Mouse (Mus musculus) spleen, adult 2 months (tissue): ENCODE data around the gene Got1. TPM values are rescaled to one million over a fixed set of nuclear protein-coding genes. Genes with fewer than 3 reads are reported as not detected.

ENCODE experiments used
- DNase-seq, 2 experiments: peaks; one replicate each; pipeline versions ENCODE4 v3.0.0 to v3.0.0-alpha.2; 2012 to 2021; ENCODE audit warnings: low spot score in 2 of 2, low read depth in 1 of 2
- H3K27ac ChIP-seq: fragments of 200-500 bp; 2 replicates; pipeline ENCODE4 v1.5.1; 2012; ENCODE audit warnings: low read length, inconsistent platforms; ENCODE audit not compliant: insufficient read depth
- H3K27me3 ChIP-seq: fragments of 200-500 bp; 2 replicates; pipeline ENCODE4 v1.6.1; 2012; ENCODE audit warnings: mild to moderate bottlenecking, moderate library complexity, low read length, inconsistent platforms; ENCODE audit not compliant: control insufficient read depth, insufficient read depth
- H3K36me3 ChIP-seq: fragments of 200-500 bp; 2 replicates; pipeline ENCODE4 v1.6.1; 2012; ENCODE audit warnings: mild to moderate bottlenecking, low read length, inconsistent platforms; ENCODE audit not compliant: control insufficient read depth, insufficient read depth
- H3K4me1 ChIP-seq: fragments of 200-500 bp; 2 replicates; pipeline ENCODE4 v1.6.1; 2011; ENCODE audit warnings: inconsistent platforms; ENCODE audit not compliant: control insufficient read depth, insufficient read depth, insufficient read length
- H3K4me3 ChIP-seq: fragments of 200-500 bp; 2 replicates; pipeline ENCODE4 v1.5.1; 2011; ENCODE audit warnings: mild to moderate bottlenecking, inconsistent platforms; ENCODE audit not compliant: insufficient read depth, insufficient read length; ENCODE audit errors: extremely low read depth
- CTCF ChIP-seq: fragments of 200-500 bp; IDR thresholded peaks from 2 replicates; pipeline ENCODE4 v1.5.1; 2011; ENCODE audit warnings: mild to moderate bottlenecking, inconsistent platforms; ENCODE audit not compliant: insufficient read depth, insufficient read length, insufficient replicate concordance; ENCODE audit errors: extremely low read depth
- POLR2A ChIP-seq: fragments of 200-500 bp; IDR thresholded peaks from 2 replicates; pipeline ENCODE4 v1.6.1; 2011; ENCODE audit warnings: low read depth, low read length, inconsistent platforms
- WGBS: fragments of 180-500 bp; shearing (Covaris S2); methylation state at CpG from one replicate; pipeline ENCODE4 v1.1.7; 2018; 5-methylcytosine and 5-hydroxymethylcytosine counted together
- polyA plus RNA-seq: library from polyadenylated mRNA; depleted of rRNA; stranded (reverse); fragments of >200 nt; gene quantifications from 2 replicates; pipeline ENCODE4 v1.2.3, GENCODE M21; 2012; rRNA removed

The Got1 gene
- polyA plus RNA-seq, result 14.0 and 15.4 TPM in 2 replicates

GRCm38 (mm10) chr19:43524187-43525103 lies at the start of gene Got1:
TSS of gene Got1 (minus strand) at chr19:43524605.
- H3K27ac ChIP-seq, result peak within 1 kb of the TSS; percentile 75
- H3K36me3 ChIP-seq, result no peaks in the 10 kb centered on the region
- peak; percentile 89 to 94 for DNase-seq
- TF ChIP-seq CTCF (no peak), POLR2A (peak; percentile 57)
- peak within 1 kb of the TSS; percentile 77 for H3K4me3 ChIP-seq
- no peaks in the 10 kb centered on the region for H3K27me3 ChIP-seq
- 1% methylated on average over 58 of the region's 58 CpGs for WGBS
- peaks cover 3% of the 10 kb centered on the region; the same call in 1 of the 2 replicates for H3K4me1 ChIP-seq

- peak overlapping the region; percentile 14; the same call in 1 of the 2 replicates for H3K27ac ChIP-seq
- H3K36me3 ChIP-seq, result no peaks in the 10 kb centered on the region
- 11% methylated on average over 32 of the region's 32 CpGs for WGBS
- H3K27me3 ChIP-seq, result 0 out of 2 replicates have a peak, but pooled peaks cover 2% of the 10 kb centered on the region
- peak overlapping the region; percentile 47; the same call in 1 of the 2 replicates for H3K4me3 ChIP-seq
- DNase-seq, result peak; percentile 29 to 61
- TF ChIP-seq POLR2A (no peak), CTCF (peak; percentile 83)
- no peaks in the 10 kb centered on the region; the same call in 1 of the 2 replicates for H3K4me1 ChIP-seq
Measured at GRCm38 (mm10) chr19:43570831-43571790, 46.7 kb upstream of the Got1 start.

GRCm38 (mm10) chr19:43569133-43569532 lies 44.7 kb upstream of the Got1 start:
- Histone ChIP-seq H3K4me1 (no peaks in the 10 kb centered on the region; the same call in 1 of the 2 replicates), H3K27ac (no peak overlapping the region), H3K36me3 (no peaks in the 10 kb centered on the region), H3K4me3 (no peak overlapping the region), H3K27me3 (0 out of 2 replicates have a peak, but pooled peaks cover 2% of the 10 kb centered on the region)
- WGBS, result 87% methylated on average over 6 of the region's 6 CpGs
- no peak for DNase-seq
- TF ChIP-seq CTCF (no peak), POLR2A (no peak)

GRCm38 (mm10) chr19:43568298-43568697 lies 43.9 kb upstream of the Got1 start:
- H3K27me3 ChIP-seq, result 0 out of 2 replicates have a peak, but pooled peaks cover 2% of the 10 kb centered on the region
- no peak overlapping the region for H3K4me3 ChIP-seq
- no peak for DNase-seq
- H3K36me3 ChIP-seq, result no peaks in the 10 kb centered on the region
- H3K27ac ChIP-seq, result no peak overlapping the region
- H3K4me1 ChIP-seq, result no peaks in the 10 kb centered on the region; the same call in 1 of the 2 replicates
- WGBS, result 70% methylated on average over 9 of the region's 9 CpGs
- TF ChIP-seq POLR2A (no peak), CTCF (no peak)

GRCm38 (mm10) chr19:43563166-43563565 lies 38.8 kb upstream of the Got1 start:
- H3K4me1 ChIP-seq, result no peaks in the 10 kb centered on the region
- no peak overlapping the region for H3K27ac ChIP-seq
- no peaks in the 10 kb centered on the region for H3K27me3 ChIP-seq
- no peaks in the 10 kb centered on the region for H3K36me3 ChIP-seq
- no peak overlapping the region for H3K4me3 ChIP-seq
- DNase-seq, result no peak
- WGBS, result 77% methylated on average over 5 of the region's 5 CpGs
- TF ChIP-seq CTCF, result no peak
- no peak for TF ChIP-seq POLR2A

GRCm38 (mm10) chr19:43561841-43562240 lies 37.4 kb upstream of the Got1 start:
- DNase-seq, result no peak
- Histone ChIP-seq H3K36me3 (no peaks in the 10 kb centered on the region), H3K27me3 (no peaks in the 10 kb centered on the region), H3K27ac (no peak overlapping the region), H3K4me1 (no peaks in the 10 kb centered on the region), H3K4me3 (no peak overlapping the region)
- no peak for TF ChIP-seq POLR2A
- no peak for TF ChIP-seq CTCF
- 96% methylated on average over 4 of the region's 4 CpGs for WGBS
